Mouse (Mus musculus) heart, adult 2 months (tissue): ENCODE measurements at regions not wholly inside any gene's neighbourhood (a gene's known extent, or its start where the extent isn't known, plus 50 kb on each side); places are given as distances from the start of the nearest gene placed in this dataset.

Experiments
- DNase-seq, 2 experiments: peaks; one replicate each; pipeline ENCODE4 v3.0.0; 2021
- H3K27ac ChIP-seq: fragments of 200-600 bp; 2 replicates; pipeline ENCODE4 v1.8.1; 2022
- H3K27me3 ChIP-seq: fragments of 200-500 bp; 2 replicates; pipeline ENCODE4 v1.6.1; 2012; ENCODE audit warnings: mild to moderate bottlenecking, low read length, inconsistent platforms, mixed read lengths; ENCODE audit not compliant: control insufficient read depth, insufficient read depth
- H3K36me3 ChIP-seq: fragments of 200-500 bp; 2 replicates; pipeline ENCODE4 v1.6.1; 2012; ENCODE audit warnings: low read length, inconsistent platforms; ENCODE audit not compliant: control insufficient read depth, insufficient read depth
- H3K4me1 ChIP-seq: fragments of 200-500 bp; 2 replicates; pipeline ENCODE4 v1.6.1; 2011; ENCODE audit warnings: low read length; ENCODE audit not compliant: control insufficient read depth, insufficient read depth
- H3K4me3 ChIP-seq: fragments of 200-600 bp; 2 replicates; pipeline ENCODE4 v1.8.1; 2022
- H3K79me2 ChIP-seq: fragments of 200-500 bp; replicated peaks from 2 replicates; pipeline ENCODE4 v1.6.1; 2012; ENCODE audit warnings: mild to moderate bottlenecking, inconsistent platforms, low read length, moderate library complexity, mixed read lengths; ENCODE audit not compliant: control insufficient read depth, insufficient read depth
- H3K9ac ChIP-seq: fragments of 200-500 bp; 2 replicates; pipeline ENCODE4 v1.6.1; 2012; ENCODE audit warnings: low read depth, mild to moderate bottlenecking, control low read depth, inconsistent platforms, low read length, mixed read lengths
- CTCF ChIP-seq: fragments of 200-600 bp; IDR thresholded peaks from 2 replicates; pipeline ENCODE4 v1.8.1; 2022; ENCODE audit warnings: antibody characterized with exemption, mild to moderate bottlenecking, moderate library complexity
- EP300 ChIP-seq: fragments of 200-500 bp; IDR thresholded peaks from 2 replicates; pipeline ENCODE4 v1.6.1; 2011; ENCODE audit warnings: low read depth, low read length, control low read depth; ENCODE audit not compliant: insufficient read depth
- POLR2A ChIP-seq: fragments of 200-500 bp; IDR thresholded peaks from 2 replicates; pipeline ENCODE4 v1.6.1; 2011; ENCODE audit warnings: mild to moderate bottlenecking, low read depth, low read length, control low read depth; ENCODE audit not compliant: insufficient read depth
- WGBS: fragments of 180-500 bp; shearing (Covaris S2); methylation state at CpG from one replicate; pipeline ENCODE4 v1.1.7; 2018; 5-methylcytosine and 5-hydroxymethylcytosine counted together
- intact Hi-C: fragments of 180-260 bp; cut with DNase I; formaldehyde crosslinking; loops from one replicate; pipeline ENCODE4 v1.15.1; 2025

- H3K27me3 ChIP-seq = no peaks in the 10 kb centered on the region
- no peaks in the 10 kb centered on the region for H3K79me2 ChIP-seq
- H3K9ac ChIP-seq = no peak overlapping the region
- H3K4me1 ChIP-seq = no peaks in the 10 kb centered on the region
- no peak for DNase-seq
- TF ChIP-seq POLR2A (no peak), EP300 (no peak), CTCF (no peak)
- 84% methylated on average over 17 of the region's 17 CpGs for WGBS
- intact Hi-C loops = loop anchor here (5.0 to 10.0 kb wide), 3 partner anchors 110 to 362 kb away; no protein-coding TSS in a partner anchor
- no peak overlapping the region for H3K4me3 ChIP-seq
- no peak overlapping the region; the same call in 1 of the 2 replicates for H3K27ac ChIP-seq
- peaks cover 3% of the 10 kb centered on the region for H3K36me3 ChIP-seq
These were observed 72.4 kb upstream of the Prep start for GRCm38 (mm10) chr10:44994385-44995281.

GRCm38 (mm10) chr10:44993470-44994260 is 73.3 kb upstream of the Prep start:
- Histone ChIP-seq H3K27me3 (no peaks in the 10 kb centered on the region), H3K4me3 (no peak overlapping the region), H3K4me1 (no peaks in the 10 kb centered on the region), H3K9ac (no peak overlapping the region), H3K27ac (peak overlapping the region; percentile 30), H3K79me2 (no peaks in the 10 kb centered on the region), H3K36me3 (peaks cover 3% of the 10 kb centered on the region)
- DNase-seq = peak in 1 of 2 experiments; percentile 13
- no peak for TF ChIP-seq POLR2A
- TF ChIP-seq EP300 = no peak
- TF ChIP-seq CTCF = no peak
- intact Hi-C loops = loop anchor here (10.0 kb wide), 2 partner anchors 109 to 249 kb away; no protein-coding TSS in a partner anchor
- WGBS = 73% methylated on average over 10 of the region's 10 CpGs

- no peak for TF ChIP-seq CTCF
- TF ChIP-seq POLR2A = no peak
- TF ChIP-seq EP300 = no peak
- Histone ChIP-seq H3K79me2 (no peaks in the 10 kb centered on the region), H3K27me3 (no peaks in the 10 kb centered on the region), H3K36me3 (no peaks in the 10 kb centered on the region), H3K9ac (no peak overlapping the region), H3K4me3 (no peak overlapping the region), H3K4me1 (peaks cover 1% of the 10 kb centered on the region; the same call in 1 of the 2 replicates), H3K27ac (no peak overlapping the region)
- intact Hi-C loops = no loop called here
- no peak for DNase-seq
- WGBS = 54% methylated on average over 6 of the region's 6 CpGs
These were observed 77.5 kb upstream of the Prep start for GRCm38 (mm10) chr10:44989539-44989938.

- Histone ChIP-seq H3K79me2 (no peaks in the 10 kb centered on the region), H3K4me1 (peaks cover 1% of the 10 kb centered on the region; the same call in 1 of the 2 replicates), H3K36me3 (no peaks in the 10 kb centered on the region), H3K27me3 (no peaks in the 10 kb centered on the region), H3K4me3 (no peak overlapping the region), H3K27ac (no peak overlapping the region), H3K9ac (no peak overlapping the region)
- DNase-seq = no peak
- TF ChIP-seq POLR2A = no peak
- no peak for TF ChIP-seq CTCF
- no peak for TF ChIP-seq EP300
- WGBS = 62% methylated on average over 8 of the region's 8 CpGs
- intact Hi-C loops = no loop called here
These were observed 78.2 kb upstream of the Prep start for GRCm38 (mm10) chr10:44988756-44989155.

GRCm38 (mm10) chr10:44987615-44988014 is 79.4 kb upstream of the Prep start:
- no peaks in the 10 kb centered on the region for H3K36me3 ChIP-seq
- no peak overlapping the region for H3K4me3 ChIP-seq
- H3K9ac ChIP-seq = no peak overlapping the region
- no peaks in the 10 kb centered on the region for H3K79me2 ChIP-seq
- no peak for TF ChIP-seq CTCF
- no peak for TF ChIP-seq EP300
- no peak for TF ChIP-seq POLR2A
- intact Hi-C loops = no loop called here
- no peaks in the 10 kb centered on the region for H3K27me3 ChIP-seq
- DNase-seq = no peak
- no peak overlapping the region for H3K27ac ChIP-seq
- 76% methylated on average over 4 of the region's 4 CpGs for WGBS
- H3K4me1 ChIP-seq = peaks cover 1% of the 10 kb centered on the region; the same call in 1 of the 2 replicates

- DNase-seq = no peak
- Histone ChIP-seq H3K36me3 (no peaks in the 10 kb centered on the region), H3K9ac (no peak overlapping the region), H3K79me2 (no peaks in the 10 kb centered on the region), H3K27me3 (no peaks in the 10 kb centered on the region), H3K4me1 (peaks cover under 1% of the 10 kb centered on the region), H3K27ac (no peak overlapping the region), H3K4me3 (no peak overlapping the region)
- TF ChIP-seq EP300 (no peak), POLR2A (no peak)
- intact Hi-C loops = no loop called here
- 51% methylated on average over 2 of the region's 2 CpGs for WGBS
These were observed 85.1 kb upstream of the Prep start for GRCm38 (mm10) chr10:44981913-44982312.
